Mouse (Mus musculus): ENCODE data around the gene Hps4.

DNA sequence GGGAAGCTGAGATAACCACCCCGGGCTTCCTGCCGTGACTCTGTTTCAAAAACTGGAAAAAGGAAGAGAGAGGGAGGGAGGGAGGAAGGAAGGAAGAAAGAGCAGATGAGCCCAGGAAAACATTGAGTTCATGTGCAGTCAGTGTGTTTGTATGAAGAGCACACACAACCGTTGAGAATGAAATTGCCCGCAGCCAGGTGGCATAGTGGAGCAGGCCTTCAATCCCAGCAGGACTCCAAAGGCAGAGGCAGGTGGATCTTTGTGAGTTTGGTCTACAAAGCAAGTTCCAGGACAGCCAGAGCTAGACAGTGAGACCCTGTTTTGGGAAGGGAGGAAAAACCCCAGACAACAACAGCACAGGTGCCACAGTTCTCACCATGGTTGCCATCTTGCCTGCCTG, 24.5 kb downstream of the Hps4 start:
- TF ChIP-seq CTCF (IDR thresholded peaks at IDR 0.05; ENCODE audit: low read depth) (no peak), EP300 (IDR thresholded peaks at IDR 0.05; ENCODE audit: low read depth) (no peak)
